Mouse (Mus musculus) bone marrow, adult 2 months (tissue): ENCODE results near the gene Man1c1.

Source experiments
- CTCF ChIP-seq: fragments of 200-500 bp; IDR thresholded peaks from 2 replicates; pipeline ENCODE4 v1.5.1; 2011; ENCODE audit warnings: low read length, control low read depth; ENCODE audit not compliant: control insufficient read depth, insufficient read depth
- POLR2A ChIP-seq: fragments of 200-500 bp; IDR thresholded peaks from 2 replicates; pipeline ENCODE4 v1.6.1; 2011; ENCODE audit warnings: low read depth, mild to moderate bottlenecking, control low read depth, low read length, borderline replicate concordance; ENCODE audit not compliant: control insufficient read depth

GRCm38 (mm10) chr4:134581365-134581764, 122.7 kb downstream of the Man1c1 start:
- no peak for TF ChIP-seq CTCF
- no peak for TF ChIP-seq POLR2A
